Mouse (Mus musculus): ENCODE measurements around the gene Fam3c.

Fam3c gene

GRCm38 (mm10) chr6:22354031-22354430, 2.0 kb downstream of the Fam3c start:
- in situ Hi-C loops (cut with MseI, MboI): no loop called here

- in situ Hi-C loops (cut with MseI, MboI): no loop called here
Observed at GRCm38 (mm10) chr6:22351551-22351950, 4.5 kb downstream of the Fam3c start.

GRCm38 (mm10) chr6:22350239-22350571, 5.8 kb downstream of the Fam3c start:
- in situ Hi-C loops (cut with MseI, MboI): no loop called here

GRCm38 (mm10) chr6:22349531-22350238, 6.4 kb downstream of the Fam3c start:
- in situ Hi-C loops (cut with MseI, MboI): no loop called here

GRCm38 (mm10) chr6:22348975-22349374, 7.1 kb downstream of the Fam3c start:
- in situ Hi-C loops (cut with MseI, MboI): no loop called here

GRCm38 (mm10) chr6:22348130-22348529, 7.9 kb downstream of the Fam3c start:
- in situ Hi-C loops (cut with MseI, MboI): no loop called here

- in situ Hi-C loops (cut with MseI, MboI): no loop called here
Observed at GRCm38 (mm10) chr6:22347132-22347902, 8.7 kb downstream of the Fam3c start.

- in situ Hi-C loops (cut with MseI, MboI): no loop called here
Observed at GRCm38 (mm10) chr6:22344443-22344842, 11.6 kb downstream of the Fam3c start.

- in situ Hi-C loops (cut with MseI, MboI): no loop called here
Observed at GRCm38 (mm10) chr6:22343706-22344105, 12.3 kb downstream of the Fam3c start.

- in situ Hi-C loops (cut with MseI, MboI): no loop called here
Observed at GRCm38 (mm10) chr6:22343292-22343691, 12.8 kb downstream of the Fam3c start.

GRCm38 (mm10) chr6:22340779-22341178, 15.3 kb downstream of the Fam3c start:
- in situ Hi-C loops (cut with MseI, MboI): no loop called here

- in situ Hi-C loops (cut with MseI, MboI): no loop called here
Observed at GRCm38 (mm10) chr6:22339763-22340542, 16.1 kb downstream of the Fam3c start.

GRCm38 (mm10) chr6:22332548-22332947, 23.5 kb downstream of the Fam3c start:
- in situ Hi-C loops (cut with MseI, MboI): no loop called here

- in situ Hi-C loops (cut with MseI, MboI): no loop called here
Observed at GRCm38 (mm10) chr6:22330169-22330960, 25.7 kb downstream of the Fam3c start.

GRCm38 (mm10) chr6:22327931-22328330, 28.1 kb downstream of the Fam3c start:
- in situ Hi-C loops (cut with MseI, MboI): loop anchor here (5.0 kb wide), 1 partner anchor 164 kb away; no protein-coding TSS in a partner anchor

GRCm38 (mm10) chr6:22327091-22327490, 29.0 kb downstream of the Fam3c start:
- in situ Hi-C loops (cut with MseI, MboI): loop anchor here (5.0 kb wide), 1 partner anchor 165 kb away; no protein-coding TSS in a partner anchor

GRCm38 (mm10) chr6:22326289-22326688, 29.8 kb downstream of the Fam3c start:
- in situ Hi-C loops (cut with MseI, MboI): loop anchor here (5.0 kb wide), 1 partner anchor 166 kb away; no protein-coding TSS in a partner anchor

- in situ Hi-C loops (cut with MseI, MboI): loop anchor here (5.0 kb wide), 1 partner anchor 167 kb away; no protein-coding TSS in a partner anchor
Observed at GRCm38 (mm10) chr6:22325364-22326072, 30.5 kb downstream of the Fam3c start.

- in situ Hi-C loops (cut with MseI, MboI): loop anchor here in 1 of 2 experiments (25.0 kb wide), 1 partner anchor 186 kb away; no protein-coding TSS in a partner anchor
Observed at GRCm38 (mm10) chr6:22298059-22298458, 58.0 kb downstream of the Fam3c start.

GRCm38 (mm10) chr6:22297028-22297427, 59.0 kb downstream of the Fam3c start:
- in situ Hi-C loops (cut with MseI, MboI): loop anchor here in 1 of 2 experiments (25.0 kb wide), 1 partner anchor 185 kb away; no protein-coding TSS in a partner anchor
